Mouse (Mus musculus) heart, adult 2 months (tissue): ENCODE measurements around the gene Ephx1.
A peak's percentile ranks its signal among the peaks of the same experiment; 100 is the strongest.

Experiments
- CTCF ChIP-seq: fragments of 200-600 bp; IDR thresholded peaks from 2 replicates; pipeline ENCODE4 v1.8.1; 2022; ENCODE audit warnings: antibody characterized with exemption, mild to moderate bottlenecking, moderate library complexity
- EP300 ChIP-seq: fragments of 200-500 bp; IDR thresholded peaks from 2 replicates; pipeline ENCODE4 v1.6.1; 2011; ENCODE audit warnings: low read depth, low read length, control low read depth; ENCODE audit not compliant: insufficient read depth

- 0 out of 2 replicates have a peak, but pooled peaks have one; percentile 17 for TF ChIP-seq EP300
- TF ChIP-seq CTCF, result no peak
Measured at GRCm38 (mm10) chr1:180956973-180957381, 63.7 kb downstream of the Ephx1 start.
